ENCODE assay signal across 9 mouse cellular contexts in genomic region chr17:88527781-88528180, GRCm38 (mm10). TPM values are rescaled to one million over a fixed set of nuclear protein-coding genes. Genes with fewer than 3 reads are reported as not detected.
DNase-seq lines count a peak whose midpoint lies in the region; ATAC-seq and TF ChIP-seq lines count a peak whose summit lies in the region.
"Had no signal": no experiment of that assay in that cellular context is flagged by ENCODE, and none has a peak within 500 bp of the region (broad histone marks: within the 10 kb centered on the region; RNA-seq: fewer than 3 reads in every experiment).

No protein-coding gene starts in this region.

- H3K27me3 ChIP-seq in heart, embryonic 10.5 days (ENCODE audit: insufficient read depth, poor library complexity, severe bottlenecking), result peaks cover 9% of the 10 kb centered on the region
- H3K27me3 ChIP-seq in limb, embryonic 14.5 days (ENCODE audit: control insufficient read depth, insufficient read depth, low read length), result no peaks in the 10 kb centered on the region
- H3K27me3 ChIP-seq in limb, embryonic 10.5 days (ENCODE audit: low read depth, poor library complexity, severe bottlenecking), result peaks cover 6% of the 10 kb centered on the region; the same call in 1 of the 2 replicates
- H3K27me3 ChIP-seq in forebrain, embryonic 12.5 days, result peaks cover 7% of the 10 kb centered on the region; the same call in 1 of the 2 replicates

- H3K9ac ChIP-seq in limb, embryonic 14.5 days (ENCODE audit: low read depth, low read length, severe bottlenecking), result no peak overlapping the region
- H3K9ac ChIP-seq in forebrain, embryonic 12.5 days, result no peak overlapping the region

- no peaks in the 10 kb centered on the region for H3K36me3 ChIP-seq in heart, embryonic 10.5 days
- no peaks in the 10 kb centered on the region for H3K36me3 ChIP-seq in limb, embryonic 14.5 days (ENCODE audit: control insufficient read depth, insufficient read depth, low read length)
- H3K36me3 ChIP-seq in limb, embryonic 10.5 days, result no peaks in the 10 kb centered on the region
- H3K36me3 ChIP-seq in forebrain, embryonic 12.5 days (replicated peaks), result no peaks in the 10 kb centered on the region

- 50% methylated on average over 2 of the region's 2 CpGs for WGBS in heart, embryonic 10.5 days
- WGBS in limb, embryonic 14.5 days, result 20% methylated on average over 2 of the region's 2 CpGs
- 55% methylated on average over 2 of the region's 2 CpGs for WGBS in limb, embryonic 10.5 days
- WGBS in forebrain, embryonic 12.5 days, result 56% methylated on average over 2 of the region's 2 CpGs

- no peaks in the 10 kb centered on the region for H3K9me3 ChIP-seq in heart, embryonic 10.5 days
- no peaks in the 10 kb centered on the region for H3K9me3 ChIP-seq in limb, embryonic 14.5 days (ENCODE audit: control insufficient read depth, low read length)
- H3K9me3 ChIP-seq in limb, embryonic 10.5 days (replicated peaks), result no peaks in the 10 kb centered on the region
- no peaks in the 10 kb centered on the region for H3K9me3 ChIP-seq in forebrain, embryonic 12.5 days

- peak; percentile 45 to 71 for DNase-seq in heart, adult 18-20 months
- DNase-seq in heart, embryonic 10.5 days (ENCODE audit: low spot score), result no peak
- DNase-seq in limb, embryonic 14.5 days (ENCODE audit: low spot score), result peak; percentile 85
- DNase-seq in limb, embryonic 10.5 days (ENCODE audit: low spot score), result no peak
- DNase-seq in brain, adult 2 months (ENCODE audit: low read depth, low spot score), result peak; percentile 78
- peak; percentile 37 for DNase-seq in naive thymus-derived CD4-positive, alpha-beta T cell, adult 2 months (ENCODE audit: low read depth)
- no peak for DNase-seq in thymus, adult 18-20 months

- H3K4me1 ChIP-seq in heart, embryonic 10.5 days, result peaks cover 18% of the 10 kb centered on the region
- H3K4me1 ChIP-seq in limb, embryonic 14.5 days (ENCODE audit: control insufficient read depth, insufficient read depth, low read length), result peaks cover 3% of the 10 kb centered on the region; the same call in 1 of the 2 replicates
- peaks cover 5% of the 10 kb centered on the region for H3K4me1 ChIP-seq in limb, embryonic 10.5 days
- H3K4me1 ChIP-seq in forebrain, embryonic 12.5 days, result peaks cover 14% of the 10 kb centered on the region

- ATAC-seq in limb, embryonic 14.5 days (ENCODE audit: low FRiP score, low read depth), result no peak
- ATAC-seq in forebrain, embryonic 12.5 days (ENCODE audit: low FRiP score), result no peak
- ATAC-seq: intestine, embryonic 16.5 days had no signal

- TF ChIP-seq POLR2A in limb, embryonic 14.5 days (IDR thresholded peaks at IDR 0.05; ENCODE audit: borderline replicate concordance, extremely low read depth, insufficient read depth, insufficient read length), result no peak

- no peak overlapping the region for H3K4me2 ChIP-seq in limb, embryonic 14.5 days (replicated peaks; ENCODE audit: low read depth, low read length, severe bottlenecking)
- no peak overlapping the region for H3K4me2 ChIP-seq in forebrain, embryonic 12.5 days

- H3K4me3 ChIP-seq in heart, embryonic 10.5 days, result no peak overlapping the region
- H3K4me3 ChIP-seq in limb, embryonic 14.5 days (replicated peaks; ENCODE audit: low read length), result no peak overlapping the region
- no peak overlapping the region for H3K4me3 ChIP-seq in limb, embryonic 10.5 days
- no peak overlapping the region for H3K4me3 ChIP-seq in forebrain, embryonic 12.5 days (replicated peaks)

- no peak overlapping the region for H3K27ac ChIP-seq in heart, embryonic 10.5 days
- no peak overlapping the region for H3K27ac ChIP-seq in limb, embryonic 14.5 days (replicated peaks; ENCODE audit: low read depth, low read length)
- no peak overlapping the region for H3K27ac ChIP-seq in limb, embryonic 10.5 days
- H3K27ac ChIP-seq in forebrain, embryonic 12.5 days, result no peak overlapping the region

RNA-seq across cellular contexts. Expression of gene Ppp1r21, which starts 2.1 kb away (rescaled TPM):
- total RNA-seq in heart, adult 18-20 months (2021), result 10 to 100 TPM; 10.1 to 10.8 TPM
- 17.3 and 19.6 TPM in 2 replicates for polyA plus RNA-seq in heart, embryonic 10.5 days (2016; fragmentation: Nextera tagmentation; extraction: Ambion mirVana)
- polyA plus RNA-seq in limb, embryonic 14.5 days (2012; rRNA removed), result 35.7 and 36.3 TPM in 2 replicates
- polyA plus RNA-seq in limb, embryonic 14.5 days (2014; fragmentation: Nextera tagmentation; extraction: Ambion mirVana), result 25.1 and 26.6 TPM in 2 replicates
- polyA plus RNA-seq in limb, embryonic 10.5 days (2016; fragmentation: Nextera tagmentation; extraction: Ambion mirVana), result 14.2 and 15.9 TPM in 2 replicates
- 20.8 and 22.0 TPM in 2 replicates for polyA plus RNA-seq in forebrain, embryonic 12.5 days (2016; fragmentation: Nextera tagmentation; extraction: Ambion mirVana)

Comparison
In these comparisons a context has a peak if more than half of its experiments do, and no peak if none do; other contexts are left out.
1. DNase-seq: peak in heart, adult 18-20 months (2 of 2), limb, embryonic 14.5 days (single experiment), brain, adult 2 months (single experiment) and naive thymus-derived CD4-positive, alpha-beta T cell, adult 2 months (single experiment); none in heart, embryonic 10.5 days (single experiment), limb, embryonic 10.5 days (single experiment) and thymus, adult 18-20 months (0 of 2).